Mouse (Mus musculus): Measurements from ENCODE around the gene Lhfpl2.

The Lhfpl2 gene

GRCm38 (mm10) chr13:94098369-94099084 is 40.9 kb downstream of the Lhfpl2 start:
- no peak for DNase-seq (ENCODE audit: low read depth, low spot score)

GRCm38 (mm10) chr13:94099087-94099486 is 41.5 kb downstream of the Lhfpl2 start:
- DNase-seq (ENCODE audit: low read depth, low spot score): no peak

GRCm38 (mm10) chr13:94100361-94100760 is 42.8 kb downstream of the Lhfpl2 start:
- DNase-seq (ENCODE audit: low read depth, low spot score): no peak

- no peak for DNase-seq (ENCODE audit: low read depth, low spot score)
Measured at GRCm38 (mm10) chr13:94101020-94101571, 43.5 kb downstream of the Lhfpl2 start.

- no peak for DNase-seq (ENCODE audit: low read depth, low spot score)
Measured at GRCm38 (mm10) chr13:94104866-94105475, 47.4 kb downstream of the Lhfpl2 start.

GRCm38 (mm10) chr13:94106431-94106830 is 48.8 kb downstream of the Lhfpl2 start:
- no peak for DNase-seq (ENCODE audit: low read depth, low spot score)

- no peak for DNase-seq (ENCODE audit: low read depth, low spot score)
Measured at GRCm38 (mm10) chr13:94106983-94107382, 49.4 kb downstream of the Lhfpl2 start.

- DNase-seq (ENCODE audit: low read depth, low spot score): no peak
Measured at GRCm38 (mm10) chr13:94110556-94110955, 53.0 kb downstream of the Lhfpl2 start.

- no peak for DNase-seq (ENCODE audit: low read depth, low spot score)
Measured at GRCm38 (mm10) chr13:94115476-94115875, 57.9 kb downstream of the Lhfpl2 start.

GRCm38 (mm10) chr13:94116705-94117410 is 59.3 kb downstream of the Lhfpl2 start:
- DNase-seq (ENCODE audit: low read depth, low spot score): no peak

- DNase-seq (ENCODE audit: low read depth, low spot score): no peak
Measured at GRCm38 (mm10) chr13:94117522-94117921, 59.9 kb downstream of the Lhfpl2 start.

- no peak for DNase-seq (ENCODE audit: low read depth, low spot score)
Measured at GRCm38 (mm10) chr13:94118091-94118490, 60.5 kb downstream of the Lhfpl2 start.

- DNase-seq (ENCODE audit: low read depth, low spot score): no peak
Measured at GRCm38 (mm10) chr13:94119309-94119708, 61.7 kb downstream of the Lhfpl2 start.

GRCm38 (mm10) chr13:94122703-94123592 is 65.4 kb downstream of the Lhfpl2 start:
- no peak for DNase-seq (ENCODE audit: low read depth, low spot score)

- DNase-seq (ENCODE audit: low read depth, low spot score): no peak
Measured at GRCm38 (mm10) chr13:94130394-94130793, 72.8 kb downstream of the Lhfpl2 start.

- no peak for DNase-seq (ENCODE audit: low read depth, low spot score)
Measured at GRCm38 (mm10) chr13:94131135-94131534, 73.5 kb downstream of the Lhfpl2 start.

GRCm38 (mm10) chr13:94132187-94132995 is 74.8 kb downstream of the Lhfpl2 start:
- DNase-seq (ENCODE audit: low read depth, low spot score): no peak

GRCm38 (mm10) chr13:94134646-94135045 is 77.0 kb downstream of the Lhfpl2 start:
- DNase-seq (ENCODE audit: low read depth, low spot score): no peak

- no peak for DNase-seq (ENCODE audit: low read depth, low spot score)
Measured at GRCm38 (mm10) chr13:94135180-94135579, 77.6 kb downstream of the Lhfpl2 start.

- DNase-seq (ENCODE audit: low read depth, low spot score): no peak
Measured at GRCm38 (mm10) chr13:94139713-94140445, 82.3 kb downstream of the Lhfpl2 start.

Data from retina, adult 2 months (tissue).